Mouse (Mus musculus): ENCODE data around the gene Dusp5.

DNA sequence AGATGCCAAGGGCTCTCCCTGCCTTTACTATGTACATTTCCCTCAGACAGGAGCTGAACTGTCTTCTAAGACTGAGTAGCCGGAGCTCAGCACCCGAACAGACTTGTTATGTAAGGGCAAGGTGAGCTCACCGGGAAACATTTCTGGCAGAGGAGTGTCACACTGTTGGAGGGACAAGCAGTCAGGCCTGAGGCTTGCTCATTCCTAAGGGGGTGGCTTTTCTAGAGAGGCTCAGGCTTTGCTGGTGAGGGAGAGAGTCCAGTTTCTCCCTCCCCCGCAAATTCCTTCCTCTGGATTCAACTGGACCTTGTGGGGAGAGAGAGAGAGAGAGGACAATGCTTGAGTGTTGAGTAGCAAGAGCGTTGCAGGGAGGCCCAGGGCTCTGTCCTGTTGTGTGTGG, 46.4 kb upstream of the Dusp5 start:
- TF ChIP-seq CTCF (IDR thresholded peaks at IDR 0.05; ENCODE audit: low read depth, low read length), result no peak
- no peak for TF ChIP-seq POLR2A (IDR thresholded peaks at IDR 0.05; ENCODE audit: borderline replicate concordance, low read depth, low read length)
